Comparison of ENCODE assay signal across 9 mouse cellular contexts in the genomic region with DNA sequence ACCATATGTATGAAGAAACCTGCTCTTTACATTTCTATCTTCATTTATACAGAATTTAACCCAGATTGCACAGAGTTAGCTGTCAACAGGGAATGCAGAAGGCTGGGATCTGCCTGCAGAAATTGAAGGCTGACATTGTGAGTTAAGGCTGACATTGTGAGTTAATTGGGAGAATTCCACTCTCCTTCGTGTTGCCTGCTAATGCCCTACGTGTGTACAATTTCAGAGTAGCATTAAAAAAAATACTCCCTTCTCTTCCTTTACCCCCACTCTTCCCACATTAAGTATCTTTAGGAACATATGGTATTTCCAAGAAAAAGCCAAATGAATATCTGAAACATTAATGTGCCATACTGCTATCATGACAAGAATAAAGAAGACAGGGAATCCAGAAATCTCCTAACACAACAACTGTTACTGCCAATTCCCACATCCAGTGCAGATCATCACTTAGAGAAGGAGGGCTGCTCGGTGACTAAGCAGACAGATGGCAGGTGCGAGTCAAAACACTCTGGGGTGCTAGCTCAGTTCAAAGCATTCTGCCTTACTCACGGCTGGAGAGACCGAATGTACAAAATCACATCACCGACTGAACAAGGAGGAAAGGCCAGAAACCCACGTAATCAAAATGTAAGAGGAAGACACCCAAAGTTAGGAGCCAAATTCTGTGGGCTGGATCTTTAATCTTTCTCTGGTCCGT. TPM values are rescaled to one million over a fixed set of nuclear protein-coding genes. Genes with fewer than 3 reads are reported as not detected.
DNase-seq lines count a peak whose midpoint lies in the region; ATAC-seq and TF ChIP-seq lines count a peak whose summit lies in the region.
"Had no signal": no experiment of that assay in that cellular context is flagged by ENCODE, and none has a peak within 500 bp of the region (broad histone marks: within the 10 kb centered on the region; RNA-seq: fewer than 3 reads in every experiment).

No protein-coding gene starts in this region.

- H3K27ac ChIP-seq in kidney, postnatal 0 days: no peak overlapping the region

- no peaks in the 10 kb centered on the region for H3K36me3 ChIP-seq in kidney, postnatal 0 days (ENCODE audit: insufficient read depth, low read length)

- H3K4me1 ChIP-seq in kidney, postnatal 0 days (replicated peaks; ENCODE audit: insufficient read depth, low read length): no peaks in the 10 kb centered on the region

- 34% methylated on average over 9 of the region's 9 CpGs for WGBS in kidney, postnatal 0 days

- H3K9me3 ChIP-seq in kidney, postnatal 0 days (replicated peaks; ENCODE audit: low read length): no peaks in the 10 kb centered on the region

- TF ChIP-seq CTCF in kidney, postnatal 0 days (IDR thresholded peaks at IDR 0.05; ENCODE audit: low read depth): 0 out of 2 replicates have a peak, but pooled peaks have one; percentile 1

- no peak for DNase-seq in kidney, postnatal 0 days (ENCODE audit: low spot score)
- DNase-seq in kidney, adult 8-10 months: no peak
- DNase-seq in cerebellum, postnatal 36 days: peak; percentile 49 to 55
- peak; percentile 72 for DNase-seq in layer of hippocampus, adult 9-11 months
- peak; percentile 68 to 73 for DNase-seq in right cerebral cortex, adult 2 months (ENCODE audit: low spot score in 2 of 2)
- no peak for DNase-seq in T-cell, adult 2 months (ENCODE audit: low spot score)
- no peak for DNase-seq in urinary bladder, postnatal 4 days (ENCODE audit: low spot score in 2 of 2)
- no peak for DNase-seq in lung, postnatal 14 days

- H3K27me3 ChIP-seq in kidney, postnatal 0 days (ENCODE audit: insufficient read depth, low read length): no peaks in the 10 kb centered on the region

- ATAC-seq in kidney, postnatal 0 days (replicated peaks; ENCODE audit: low FRiP score, low read depth): no peak

- no peak overlapping the region for H3K9ac ChIP-seq in kidney, postnatal 0 days (ENCODE audit: low read depth, low read length)
- H3K9ac ChIP-seq: lung, embryonic 14.5 days had no signal

- peak overlapping the region; percentile 23; the same call in 1 of the 2 replicates for H3K4me2 ChIP-seq in kidney, postnatal 0 days (ENCODE audit: low read length)

- no peak overlapping the region for H3K4me3 ChIP-seq in kidney, postnatal 0 days (replicated peaks; ENCODE audit: low read depth, low read length)

RNA-seq across cellular contexts. Expression of gene Lca5, which starts 47.0 kb away (rescaled TPM):
- 10.9 and 14.9 TPM in 2 replicates for polyA plus RNA-seq in kidney, postnatal 0 days (2015; fragmentation: Nextera tagmentation; extraction: Ambion mirVana)

Comparison
In these comparisons a context has a peak if more than half of its experiments do, and no peak if none do; other contexts are left out.
1. DNase-seq: peak in cerebellum, postnatal 36 days (2 of 2), layer of hippocampus, adult 9-11 months (single experiment) and right cerebral cortex, adult 2 months (2 of 2); none in kidney, postnatal 0 days (single experiment), kidney, adult 8-10 months (0 of 2), T-cell, adult 2 months (single experiment), urinary bladder, postnatal 4 days (0 of 2) and lung, postnatal 14 days (single experiment).